Mouse (Mus musculus) hindbrain, embryonic 11.5 days (tissue): ENCODE measurements around the gene Amz2. TPM values are rescaled to one million over a fixed set of nuclear protein-coding genes. Genes with fewer than 3 reads are reported as not detected.

Experiments
- ATAC-seq: fragments of 200-750 bp; cut with Nextera tagmentation; 2 replicates; pipeline ENCODE4 v1.8.0; 2017; ENCODE audit warnings: mild to moderate bottlenecking, moderate TSS enrichment, moderate library complexity; ENCODE audit not compliant: low FRiP score
- DNase-seq: peaks from one replicate; pipeline ENCODE4 v3.0.0-alpha.2; 2015; ENCODE audit warnings: low spot score
- H3K27ac ChIP-seq: fragments of 300-500 bp; sonication (generic); 2 replicates; pipeline ENCODE4 v1.5.1; 2014; ENCODE audit warnings: mild to moderate bottlenecking, low read depth, low read length
- H3K27me3 ChIP-seq: fragments of 300-500 bp; sonication (generic); 2 replicates; pipeline ENCODE4 v1.6.1; 2014; ENCODE audit warnings: mild to moderate bottlenecking, low read length, moderate library complexity, mixed read lengths; ENCODE audit not compliant: control insufficient read depth, insufficient read depth
- H3K36me3 ChIP-seq: fragments of 300-500 bp; sonication (generic); 2 replicates; pipeline ENCODE4 v1.6.1; 2014; ENCODE audit warnings: mild to moderate bottlenecking, low read length, moderate library complexity, mixed read lengths; ENCODE audit not compliant: control insufficient read depth, insufficient read depth
- H3K4me1 ChIP-seq: fragments of 300-500 bp; sonication (generic); replicated peaks from 2 replicates; pipeline ENCODE4 v1.6.1; 2014; ENCODE audit warnings: low read length, mixed read lengths; ENCODE audit not compliant: control insufficient read depth, insufficient read depth
- H3K4me2 ChIP-seq: fragments of 300-500 bp; sonication (generic); replicated peaks from 2 replicates; pipeline ENCODE4 v1.6.1; 2014; ENCODE audit warnings: mild to moderate bottlenecking, low read depth, low read length
- H3K4me3 ChIP-seq: fragments of 300-500 bp; sonication (generic); 2 replicates; pipeline ENCODE4 v1.5.1; 2014; ENCODE audit warnings: low read depth, low read length
- H3K9ac ChIP-seq: fragments of 300-500 bp; sonication (generic); 2 replicates; pipeline ENCODE4 v1.6.1; 2014; ENCODE audit warnings: low read depth, low read length
- H3K9me3 ChIP-seq: fragments of 300-500 bp; sonication (generic); 2 replicates; pipeline ENCODE4 v1.6.1; 2016; ENCODE audit warnings: low read length; ENCODE audit not compliant: control insufficient read depth
- WGBS: fragments of 180-500 bp; shearing (Covaris S2); extraction: QIAGEN DNeasy Blood & Tissue Kit; methylation state at CpG from one replicate; pipeline ENCODE4 v1.1.7; 2014; 5-methylcytosine and 5-hydroxymethylcytosine counted together
- polyA plus RNA-seq: library from polyadenylated mRNA; unstranded; fragments of >200 nt; fragmentation: Nextera tagmentation; extraction: Ambion mirVana; gene quantifications from 2 replicates; pipeline ENCODE4 v1.2.1, GENCODE M21; 2014

The Amz2 gene
- polyA plus RNA-seq, 1 experiment from 2014 or later: 50.4 TPM

DNA sequence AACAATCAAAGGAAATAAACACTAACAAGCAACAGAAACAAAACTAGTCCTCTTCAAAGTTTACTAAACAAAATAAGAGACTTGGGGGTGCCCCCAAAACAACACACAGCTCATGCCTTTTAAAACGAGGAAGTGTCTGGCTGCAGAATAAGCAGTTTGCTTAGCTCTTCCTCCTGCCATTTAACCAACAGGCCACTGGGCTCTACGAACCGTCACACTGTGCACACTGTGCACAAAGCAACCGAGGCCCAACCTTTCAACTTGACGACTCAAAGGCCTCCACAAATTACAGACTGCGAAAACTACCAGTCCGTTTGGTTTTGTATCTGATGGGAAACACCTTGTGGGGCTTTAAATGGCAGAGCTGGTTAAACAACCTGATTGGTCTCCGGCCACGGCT is 44.4 kb downstream of the Amz2 start:
- no peak for DNase-seq
- 74% methylated on average over 9 of the region's 9 CpGs for WGBS
- no peak overlapping the region for H3K27ac ChIP-seq
- no peak overlapping the region for H3K4me3 ChIP-seq
- no peak overlapping the region for H3K4me2 ChIP-seq
- ATAC-seq: no peak
- H3K9me3 ChIP-seq: no peaks in the 10 kb centered on the region
- 0 out of 2 replicates have a peak, but pooled peaks cover 2% of the 10 kb centered on the region for H3K4me1 ChIP-seq
- no peak overlapping the region for H3K9ac ChIP-seq
- no peaks in the 10 kb centered on the region for H3K36me3 ChIP-seq
- H3K27me3 ChIP-seq: no peaks in the 10 kb centered on the region

GRCm38 (mm10) chr11:109470921-109471861 is 45.4 kb downstream of the Amz2 start:
- peak overlapping the region; percentile 82; the same call in 1 of the 2 replicates for H3K4me3 ChIP-seq
- ATAC-seq (no peak), DNase-seq (peak; percentile 22)
- H3K27ac ChIP-seq: no peak overlapping the region
- no peaks in the 10 kb centered on the region for H3K36me3 ChIP-seq
- no peaks in the 10 kb centered on the region for H3K9me3 ChIP-seq
- no peaks in the 10 kb centered on the region for H3K27me3 ChIP-seq
- no peak overlapping the region for H3K9ac ChIP-seq
- H3K4me1 ChIP-seq: 0 out of 2 replicates have a peak, but pooled peaks cover 4% of the 10 kb centered on the region
- 35% methylated on average over 15 of the region's 15 CpGs for WGBS
- H3K4me2 ChIP-seq: 0 out of 2 replicates have a peak overlapping the region, but pooled peaks have one; percentile 83

DNA sequence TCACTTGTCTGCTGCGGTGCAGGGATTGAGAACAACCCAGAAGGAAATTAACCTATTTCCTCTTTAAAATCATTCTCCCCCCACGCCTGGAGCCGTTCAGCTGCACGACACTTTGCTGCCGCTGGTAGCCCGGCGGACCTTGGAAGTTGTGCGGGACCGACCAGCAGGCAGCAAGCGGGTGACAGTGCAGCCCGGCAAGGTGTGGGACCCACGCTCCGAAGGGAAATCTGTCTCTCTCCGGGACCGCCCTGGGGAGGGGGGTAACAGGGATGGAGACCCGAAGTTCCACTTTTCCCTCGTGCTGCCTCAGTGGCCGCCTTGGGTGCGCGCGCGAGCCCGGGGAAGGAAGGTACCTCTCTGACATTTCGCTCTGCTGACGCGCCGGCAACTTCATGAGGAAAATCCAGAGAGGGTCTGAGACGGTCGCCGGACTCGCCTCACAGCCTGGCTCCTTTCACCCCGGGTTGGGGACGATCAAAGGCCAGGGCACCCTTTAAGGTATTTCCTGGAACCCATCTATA is 46.5 kb downstream of the Amz2 start:
- WGBS: under 1% methylated on average over 33 of the region's 33 CpGs
- no peak for ATAC-seq
- H3K4me3 ChIP-seq: peak overlapping the region; percentile 82
- no peak overlapping the region for H3K27ac ChIP-seq
- H3K4me2 ChIP-seq: peak overlapping the region; percentile 83
- no peaks in the 10 kb centered on the region for H3K36me3 ChIP-seq
- no peaks in the 10 kb centered on the region for H3K9me3 ChIP-seq
- H3K9ac ChIP-seq: peak overlapping the region; percentile 73
- peak; percentile 68 for DNase-seq
- no peaks in the 10 kb centered on the region for H3K27me3 ChIP-seq
- H3K4me1 ChIP-seq: peaks cover 4% of the 10 kb centered on the region; the same call in 1 of the 2 replicates

DNA sequence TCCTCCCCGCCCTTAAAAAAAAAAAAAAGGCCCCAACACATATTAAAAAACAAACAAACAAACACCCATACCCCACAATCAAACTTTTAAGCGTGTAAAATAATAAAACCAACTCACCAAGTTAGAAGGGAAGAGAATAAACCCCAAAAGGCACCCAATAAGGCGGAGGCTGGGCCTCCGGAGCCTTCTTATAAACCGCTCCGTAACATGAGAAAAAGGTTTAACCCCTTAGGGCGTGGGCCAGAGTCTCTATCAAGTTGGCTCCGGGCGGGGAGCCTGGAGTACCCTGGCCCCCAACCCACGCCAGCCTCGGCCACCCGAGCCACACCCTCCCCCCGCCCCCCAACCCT is 47.0 kb downstream of the Amz2 start:
- 1% methylated on average over 13 of the region's 13 CpGs for WGBS
- ATAC-seq (peak; percentile 39; the same call in 1 of the 2 replicates), DNase-seq (no peak)
- Histone ChIP-seq H3K9me3 (no peaks in the 10 kb centered on the region), H3K36me3 (no peaks in the 10 kb centered on the region), H3K4me2 (peak overlapping the region; percentile 83), H3K27ac (peak overlapping the region; percentile 89), H3K4me1 (peaks cover 4% of the 10 kb centered on the region; the same call in 1 of the 2 replicates), H3K9ac (peak overlapping the region; percentile 73), H3K4me3 (peak overlapping the region; percentile 82), H3K27me3 (no peaks in the 10 kb centered on the region)

GRCm38 (mm10) chr11:109473171-109474085 is 47.7 kb downstream of the Amz2 start, which contains the start of the genes Arsg and Slc16a6:
Gene Arsg (plus strand): TSS chr11:109473374.
Gene Slc16a6 (minus strand): TSS chr11:109473598.
- ATAC-seq (peak; percentile 80), DNase-seq (peak; percentile 93)
- WGBS: under 1% methylated on average over 90 of the region's 111 CpGs
- H3K27ac ChIP-seq: peak within 1 kb of the TSS; percentile 89
- H3K4me1 ChIP-seq: peaks cover 4% of the 10 kb centered on the region; the same call in 1 of the 2 replicates
- H3K27me3 ChIP-seq: no peaks in the 10 kb centered on the region
- H3K36me3 ChIP-seq: no peaks in the 10 kb centered on the region
- H3K9me3 ChIP-seq: no peaks in the 10 kb centered on the region
- peak within 1 kb of the TSS; percentile 82 for H3K4me3 ChIP-seq
- peak within 1 kb of the TSS; percentile 83 for H3K4me2 ChIP-seq
- H3K9ac ChIP-seq: peak within 1 kb of the TSS; percentile 73

DNA sequence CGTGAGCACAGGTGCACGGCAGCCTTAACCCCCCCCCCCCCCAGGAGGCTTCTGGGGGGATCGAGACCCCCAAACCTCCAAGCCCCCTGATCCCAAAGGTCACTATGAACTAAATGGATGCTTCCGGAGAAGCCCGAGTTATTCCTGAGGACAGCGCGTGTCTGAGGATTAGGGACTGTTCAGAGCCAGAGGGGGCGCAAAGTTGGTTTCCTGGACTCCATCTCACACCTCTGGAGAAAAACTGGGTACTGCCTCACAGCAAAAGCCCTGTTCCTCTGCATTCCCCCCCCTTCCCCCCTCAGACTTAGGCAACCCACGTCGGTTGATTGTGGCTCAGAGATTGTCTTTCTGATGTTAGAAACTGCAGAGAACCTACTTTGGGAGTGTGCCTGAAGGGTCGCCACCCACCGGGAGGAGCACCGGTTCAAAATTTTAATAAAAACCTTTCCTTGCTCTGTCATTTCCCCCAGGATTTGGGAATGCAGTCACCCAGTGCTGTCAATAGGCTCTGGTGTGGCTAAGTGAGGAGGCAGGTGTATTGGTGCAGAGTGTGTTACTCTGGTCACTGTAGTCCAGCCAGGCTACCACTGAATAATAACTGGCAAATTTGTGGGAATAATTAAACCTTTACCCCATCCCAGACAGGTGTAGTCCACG is 48.5 kb downstream of the Amz2 start:
- Histone ChIP-seq H3K9ac (peak overlapping the region; percentile 73), H3K9me3 (no peaks in the 10 kb centered on the region), H3K36me3 (no peaks in the 10 kb centered on the region), H3K4me1 (peaks cover 4% of the 10 kb centered on the region; the same call in 1 of the 2 replicates), H3K27ac (peak overlapping the region; percentile 89), H3K4me2 (peak overlapping the region; percentile 83), H3K27me3 (no peaks in the 10 kb centered on the region), H3K4me3 (peak overlapping the region; percentile 82)
- ATAC-seq: peak; percentile 41
- no peak for DNase-seq
- 12% methylated on average over 14 of the region's 14 CpGs for WGBS

GRCm38 (mm10) chr11:109474836-109475235 is 49.1 kb downstream of the Amz2 start:
- no peak overlapping the region for H3K4me2 ChIP-seq
- no peak for DNase-seq
- no peak for ATAC-seq
- WGBS: 84% methylated on average over 13 of the region's 13 CpGs
- no peaks in the 10 kb centered on the region for H3K36me3 ChIP-seq
- no peak overlapping the region for H3K27ac ChIP-seq
- H3K9me3 ChIP-seq: no peaks in the 10 kb centered on the region
- no peak overlapping the region for H3K4me3 ChIP-seq
- H3K27me3 ChIP-seq: no peaks in the 10 kb centered on the region
- peaks cover 4% of the 10 kb centered on the region; the same call in 1 of the 2 replicates for H3K4me1 ChIP-seq
- H3K9ac ChIP-seq: no peak overlapping the region

- H3K9me3 ChIP-seq: no peaks in the 10 kb centered on the region
- no peaks in the 10 kb centered on the region for H3K36me3 ChIP-seq
- peaks cover 4% of the 10 kb centered on the region; the same call in 1 of the 2 replicates for H3K4me1 ChIP-seq
- H3K9ac ChIP-seq: no peak overlapping the region
- no peaks in the 10 kb centered on the region for H3K27me3 ChIP-seq
- 63% methylated on average over 4 of the region's 4 CpGs for WGBS
- no peak overlapping the region for H3K4me3 ChIP-seq
- H3K27ac ChIP-seq: peak overlapping the region; percentile 60
- no peak overlapping the region for H3K4me2 ChIP-seq
- ATAC-seq (no peak), DNase-seq (no peak)
Observed at GRCm38 (mm10) chr11:109475717-109476116, 50.0 kb downstream of the Amz2 start.
